Mouse (Mus musculus) forelimb bud, embryonic 11.5 days (tissue): ENCODE results near the gene Nkiras1.
"Not testable (repeated sequence)": the region's sequence is repeated elsewhere in the genome, so short reads cannot be mapped to it uniquely, and the experiment has no call there.

Experiments
- DNase-seq: peaks from one replicate; pipeline ENCODE4 v3.0.0-alpha.2; 2012; ENCODE audit warnings: low read depth, low spot score

Nkiras1 gene

DNA sequence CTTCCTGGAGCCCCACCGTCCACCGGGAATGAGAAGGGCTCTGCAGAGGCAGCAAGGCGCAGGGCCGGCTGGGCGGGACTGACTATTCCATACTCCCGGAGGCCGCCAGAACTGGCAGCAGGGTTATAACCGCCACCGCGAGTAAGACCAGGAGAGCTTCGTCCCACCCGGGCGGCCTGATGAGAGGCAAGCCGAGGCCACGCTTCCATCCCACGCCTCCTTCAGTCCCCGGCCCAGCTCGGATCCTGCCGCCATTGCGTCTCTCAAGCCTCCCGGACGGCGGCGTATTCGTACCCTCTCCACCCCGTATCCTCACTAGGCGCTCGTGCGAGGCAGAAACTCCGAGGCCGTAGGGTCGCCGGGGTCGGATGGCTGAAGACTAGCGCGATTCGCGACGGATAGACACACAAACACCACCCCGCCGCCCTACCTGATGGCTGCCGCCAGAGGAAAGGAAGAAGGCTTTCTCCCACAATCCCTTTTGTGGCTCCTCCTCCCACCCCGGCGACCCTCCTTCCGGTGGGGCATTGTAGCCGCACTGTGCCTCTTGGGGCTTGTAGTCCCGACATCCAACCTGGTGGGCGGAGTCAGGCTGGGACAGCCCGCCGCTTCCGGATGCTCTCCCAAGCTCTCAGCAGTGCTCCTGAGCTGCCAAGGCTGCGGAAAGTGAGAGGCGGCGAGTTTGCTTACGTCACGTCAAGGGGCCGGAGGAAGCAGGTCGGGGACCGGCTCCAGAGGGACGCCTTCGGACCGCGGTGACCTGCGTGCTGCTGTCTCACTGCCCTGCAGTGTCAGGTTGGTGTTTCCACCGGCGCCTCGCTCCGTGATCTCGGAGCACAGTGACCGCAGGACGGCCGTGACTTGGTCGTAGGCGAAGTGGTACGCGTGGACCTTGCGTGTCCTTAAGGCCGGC is at the start of gene Nkiras1, which contains the start of gene Rpl15:
Gene Nkiras1 (plus strand): TSS at position 608 of the 913 bp plus-strand sequence.
Gene Rpl15 (minus strand): TSS at position 863 of the 913 bp plus-strand sequence.
- peak; percentile 98 for DNase-seq

DNA sequence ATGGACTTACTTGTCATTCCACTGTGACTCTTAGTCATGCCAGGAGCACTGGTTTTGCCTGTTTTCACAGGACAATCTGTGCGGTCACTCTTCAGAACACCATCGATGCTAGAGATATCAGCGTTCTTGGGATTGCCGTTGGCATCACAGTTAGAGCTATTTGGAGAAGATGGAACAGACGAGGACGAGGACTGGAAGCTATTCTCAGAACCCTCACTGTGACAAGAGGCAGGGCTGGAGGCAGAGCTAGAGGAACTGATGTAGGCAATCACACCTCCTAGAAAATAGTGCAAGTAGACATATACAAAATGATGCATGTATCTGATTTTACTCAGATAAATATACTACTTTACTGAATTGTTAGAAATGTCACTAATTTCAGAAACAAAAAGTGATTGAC is 49.0 kb upstream of the Nkiras1 start:
- DNase-seq = no peak

DNA sequence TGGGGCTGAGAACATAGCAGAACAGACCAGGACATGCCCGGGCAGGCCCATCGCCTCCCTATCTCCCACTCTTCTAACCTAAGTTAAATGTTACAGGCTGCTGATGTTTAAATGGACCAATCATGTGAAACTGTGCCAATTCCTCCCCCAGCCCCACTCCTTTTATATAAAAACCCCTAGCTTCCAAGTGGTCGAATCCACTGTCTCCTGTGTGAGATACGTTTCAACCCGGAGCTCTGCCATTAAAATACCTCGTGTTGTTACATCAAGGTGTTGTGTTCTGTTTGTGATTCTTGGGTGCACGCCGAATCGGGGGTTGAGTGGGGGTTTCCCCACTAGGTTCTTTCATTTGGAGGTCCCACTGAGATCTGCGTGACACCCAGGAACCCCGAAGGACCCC is 45.5 kb upstream of the Nkiras1 start:
- not testable (repeated sequence) for DNase-seq

DNA sequence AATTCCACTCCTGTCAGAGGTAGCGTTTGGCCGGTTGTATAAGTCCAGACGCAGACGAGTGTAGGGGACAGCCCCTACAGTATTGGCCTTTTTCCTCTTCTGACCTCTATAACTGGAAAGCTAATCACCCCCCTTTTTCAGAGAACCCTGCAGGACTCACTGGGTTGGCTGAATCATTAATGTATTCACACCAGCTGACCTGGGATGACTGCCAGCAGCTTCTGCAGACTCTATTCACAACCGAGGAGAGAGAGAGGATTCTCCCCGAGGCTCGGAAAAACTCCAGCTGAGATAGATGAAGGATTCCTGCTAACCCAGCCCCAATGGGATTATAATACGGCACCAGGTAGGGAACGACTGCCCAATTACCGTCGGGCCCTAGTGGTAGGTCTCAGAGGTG is 44.8 kb upstream of the Nkiras1 start:
- DNase-seq = not testable (repeated sequence)

DNA sequence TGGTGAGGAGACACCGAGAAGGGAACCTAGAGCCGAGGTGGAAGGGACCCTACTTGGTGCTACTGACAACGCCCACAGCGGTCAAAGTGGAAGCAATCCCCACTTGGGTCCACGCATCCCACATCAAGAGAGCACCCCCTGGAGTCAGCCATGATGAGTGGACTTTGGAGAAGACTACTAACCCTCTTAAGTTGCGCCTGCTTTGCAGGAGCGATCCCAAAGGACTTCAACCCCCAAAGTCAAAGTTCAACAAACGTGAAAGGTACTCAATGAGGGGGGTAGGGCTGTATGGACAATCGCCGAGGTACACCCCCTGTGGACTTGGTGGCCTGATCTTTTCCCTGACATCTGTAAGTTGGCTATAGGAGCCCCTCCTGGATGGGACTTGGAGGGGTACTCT is 41.2 kb upstream of the Nkiras1 start:
- DNase-seq = not testable (repeated sequence)

DNA sequence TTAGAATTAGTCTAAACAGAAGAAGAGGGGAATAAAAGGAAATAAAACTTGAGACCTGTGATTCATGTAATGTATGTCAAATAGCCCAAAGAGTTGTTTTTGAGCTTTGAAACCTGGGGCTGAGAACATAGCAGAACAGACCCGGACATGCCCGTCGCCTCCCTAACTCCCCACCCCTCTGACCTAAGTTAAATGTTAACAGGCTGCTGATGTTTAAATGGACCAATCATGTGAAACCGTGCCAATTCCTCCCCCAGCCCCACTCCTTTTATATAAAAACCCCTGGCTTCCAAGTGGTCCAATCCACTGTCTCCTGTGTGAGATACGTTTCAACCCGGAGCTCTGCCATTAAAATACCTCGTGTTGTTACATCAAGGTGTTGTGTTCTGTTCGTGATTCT is 39.1 kb upstream of the Nkiras1 start:
- not testable (repeated sequence) for DNase-seq

DNA sequence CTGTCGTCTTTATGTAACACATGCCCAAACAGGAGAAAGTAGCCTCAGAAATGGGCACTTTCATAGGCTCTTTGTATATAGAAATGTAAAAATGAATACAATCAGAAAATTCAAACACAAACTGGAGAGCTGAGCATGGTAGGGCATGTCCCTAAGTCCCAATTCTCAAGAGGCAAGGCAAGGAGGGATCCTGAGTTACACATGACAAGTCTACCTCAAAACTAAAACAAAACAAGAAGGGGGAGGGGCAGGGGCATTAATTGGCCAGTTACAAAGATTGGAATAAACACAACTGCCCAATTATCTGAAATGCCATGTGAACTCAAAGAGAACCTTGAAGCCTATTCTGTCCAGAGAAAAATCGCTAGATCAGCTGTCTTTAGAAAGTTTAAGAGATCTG is 37.9 kb upstream of the Nkiras1 start:
- no peak for DNase-seq

DNA sequence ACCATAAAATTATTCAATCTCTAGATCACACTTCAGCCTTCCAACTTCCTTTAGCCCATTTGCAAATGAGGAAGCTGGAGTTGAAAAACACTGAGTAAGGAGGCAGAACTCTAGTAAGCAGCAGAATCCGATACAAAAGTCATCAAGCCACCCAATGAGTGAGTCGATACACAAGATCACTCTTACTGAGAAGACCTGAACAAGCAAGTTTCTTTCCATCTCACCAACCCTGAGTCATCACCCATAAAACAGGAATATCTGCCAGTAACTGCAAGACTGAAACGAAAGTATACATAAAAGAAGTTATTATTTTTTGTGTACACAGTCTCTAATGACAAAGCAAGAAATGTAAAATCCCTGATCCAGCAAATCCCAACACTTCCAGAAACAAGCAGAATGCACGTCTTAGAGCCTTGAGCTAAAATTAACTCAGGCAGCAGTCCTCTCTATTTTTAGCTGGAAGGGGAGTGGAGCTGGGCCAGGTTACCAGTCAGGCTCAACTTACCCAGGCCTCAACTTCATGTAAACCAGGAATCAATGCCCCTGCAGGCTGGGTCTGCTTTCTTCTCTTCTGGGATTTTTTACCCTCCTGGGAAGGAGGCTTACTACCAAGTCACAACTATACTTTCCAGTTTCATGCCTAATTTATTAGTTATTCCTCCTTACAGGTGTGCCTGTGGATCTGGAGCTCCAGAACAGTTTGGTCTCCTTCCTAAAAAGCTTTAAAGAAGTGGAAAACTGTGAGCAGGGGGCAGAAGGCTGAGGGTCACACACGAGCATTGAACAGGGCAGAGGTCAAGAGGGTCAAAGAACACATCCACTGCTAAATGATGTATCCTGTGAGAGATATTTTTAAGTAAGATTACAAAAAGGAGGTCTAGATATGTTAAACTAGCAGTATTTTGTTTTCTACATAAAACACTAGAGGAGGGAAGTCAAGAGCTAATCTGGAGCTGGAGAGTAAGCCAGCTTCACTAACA is 36.7 kb upstream of the Nkiras1 start:
- DNase-seq = no peak

DNA sequence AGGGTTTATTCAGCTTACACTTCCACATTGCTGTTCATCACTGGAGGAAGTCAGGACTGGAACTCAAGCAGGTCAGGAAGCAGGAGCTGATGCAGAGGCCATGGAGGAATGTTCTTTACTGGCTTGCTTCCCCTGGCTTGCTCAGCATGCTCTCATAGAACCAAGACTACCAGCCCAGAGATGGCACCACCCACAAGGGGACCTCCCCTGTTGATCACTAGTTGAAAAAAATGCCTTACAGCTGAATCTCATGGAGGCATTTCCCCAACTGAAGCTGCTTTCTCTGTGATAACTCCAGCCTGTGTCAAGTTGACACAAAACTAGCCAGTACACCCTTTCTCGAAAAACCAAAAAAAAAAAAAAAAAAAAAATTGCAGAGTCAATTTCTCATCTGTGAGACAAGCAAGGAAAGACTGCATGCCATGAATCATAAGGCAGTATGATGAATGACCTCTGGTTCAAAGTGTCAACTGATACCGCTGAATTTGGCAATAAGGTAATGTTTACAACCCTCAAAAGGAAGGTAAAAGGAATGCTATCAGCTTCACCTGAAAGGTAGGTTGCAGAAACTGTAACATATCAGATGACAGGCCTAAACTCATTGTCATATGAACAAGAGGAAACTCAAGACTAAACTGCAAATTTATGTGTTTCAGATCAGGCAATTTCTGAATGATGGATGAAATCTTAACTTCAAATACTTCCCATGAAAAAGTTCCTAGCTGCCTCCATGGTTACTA is 34.3 kb upstream of the Nkiras1 start:
- not testable (repeated sequence) for DNase-seq

DNA sequence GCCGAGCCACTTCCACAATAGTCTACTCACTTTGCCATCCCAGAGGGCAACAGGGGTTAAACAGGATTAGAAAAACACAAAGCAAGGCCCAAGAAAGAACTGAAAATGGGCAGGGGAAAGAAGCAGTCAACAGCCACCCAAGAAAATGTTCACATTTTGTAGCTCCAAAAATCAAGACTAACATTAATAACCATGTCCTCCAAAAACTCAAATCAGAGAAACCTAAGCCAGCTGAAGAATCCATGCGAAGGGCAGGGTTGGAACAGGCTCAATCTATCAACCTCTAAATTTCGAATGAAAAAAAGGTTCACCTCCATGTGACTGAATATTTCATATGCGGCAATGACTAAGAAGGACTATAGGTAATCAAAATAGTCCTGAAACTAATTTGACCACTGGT is 33.6 kb upstream of the Nkiras1 start:
- DNase-seq = no peak

DNA sequence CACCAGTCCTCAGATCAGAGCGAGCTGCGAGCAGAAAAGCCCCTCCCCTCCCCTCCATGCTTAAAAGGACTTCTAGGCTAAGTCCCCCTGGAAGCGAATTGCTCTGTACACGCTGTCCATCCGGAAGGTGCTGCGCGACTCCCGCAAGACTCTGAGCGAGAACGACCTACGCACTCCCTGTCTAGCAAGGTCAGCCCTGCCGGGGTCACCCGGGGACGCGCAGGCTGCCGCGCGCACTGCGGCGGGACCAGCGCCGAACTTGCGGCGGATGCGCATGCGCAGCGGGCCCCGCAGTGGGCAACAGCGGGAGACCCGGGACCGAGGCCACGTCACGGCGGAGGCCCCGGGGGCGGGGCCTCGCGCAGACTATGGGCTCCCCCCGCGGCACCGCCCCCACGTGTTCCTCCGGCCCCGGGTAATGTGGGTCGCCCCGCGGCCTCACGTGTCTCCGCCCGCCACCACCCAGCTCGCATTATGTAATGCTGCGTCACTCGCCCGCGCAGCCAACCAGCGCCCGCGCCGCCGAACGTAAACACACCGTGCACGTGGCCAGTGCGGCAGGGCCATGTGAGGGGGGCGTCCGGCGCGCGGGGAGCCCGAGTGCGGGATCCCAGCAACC is 32.7 kb upstream of the Nkiras1 start:
- DNase-seq = peak; percentile 96

DNA sequence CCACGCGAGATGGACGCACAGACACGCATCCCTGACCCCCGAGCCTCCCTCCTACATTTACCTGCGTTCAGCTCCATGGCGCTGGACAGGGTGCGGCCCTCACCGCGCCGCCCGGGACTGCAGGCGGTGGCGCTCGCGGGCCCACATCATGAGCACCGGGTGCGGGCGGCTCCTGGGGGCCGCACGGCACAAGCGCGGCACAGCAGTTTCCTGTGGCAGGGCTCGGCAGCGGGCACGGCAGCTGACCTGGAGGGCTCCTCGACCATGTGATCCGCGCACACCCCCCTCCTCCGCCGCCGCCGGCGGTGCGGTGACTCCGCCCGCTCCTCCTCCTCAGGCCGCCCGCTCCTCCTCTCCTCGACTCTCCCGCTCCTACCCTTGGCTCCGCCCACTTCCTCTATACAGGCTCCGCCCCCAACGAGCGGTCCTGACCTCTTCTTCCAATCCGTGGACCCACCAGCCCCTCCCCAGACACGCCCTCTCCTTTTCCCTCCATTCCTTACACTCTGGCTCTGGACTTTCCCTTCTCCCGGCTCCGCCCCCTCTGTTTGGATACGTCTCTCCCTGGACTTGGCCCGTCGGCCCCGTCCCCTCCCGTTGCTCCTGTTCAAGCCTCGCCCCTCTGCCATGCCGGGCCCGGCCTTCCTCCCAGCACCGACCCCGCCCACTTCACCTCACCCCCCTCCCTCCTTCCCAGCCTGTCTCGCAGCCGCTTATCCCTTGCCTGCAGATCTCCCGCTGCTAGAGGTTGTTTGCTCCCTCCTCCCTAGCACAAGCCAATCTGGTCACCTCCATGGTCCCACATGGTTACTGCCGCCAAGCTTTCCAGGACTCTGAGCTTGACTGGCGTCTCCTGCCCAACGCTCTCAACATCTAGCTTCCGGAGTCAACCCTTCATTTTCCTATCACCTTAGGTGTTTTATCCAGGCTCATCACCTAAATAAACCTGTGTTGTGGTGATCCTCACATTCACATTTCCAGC is 31.9 kb upstream of the Nkiras1 start, which contains the start of gene Nr1d2:
Gene Nr1d2 (minus strand): TSS at position 378 of the 982 bp plus-strand sequence.
- DNase-seq = peak; percentile 99

DNA sequence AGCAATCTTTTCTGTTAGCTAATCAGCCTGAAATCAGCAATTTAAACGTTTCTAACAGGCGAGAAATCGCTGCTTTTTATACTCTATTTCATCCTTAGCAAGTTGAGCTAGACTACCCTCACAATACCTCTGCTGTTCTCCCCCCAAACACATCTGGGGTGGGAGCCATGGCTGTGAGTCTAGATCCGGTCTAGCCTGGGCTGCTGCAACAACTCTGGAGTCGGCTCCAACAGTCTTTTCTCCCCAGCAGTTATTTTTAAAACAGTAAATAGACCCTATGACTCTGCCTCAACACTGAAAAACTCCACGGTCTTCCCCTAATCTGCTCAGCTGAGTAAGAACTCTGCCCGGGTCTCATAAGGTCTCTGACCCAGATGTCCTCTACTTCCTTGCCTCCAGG is 30.8 kb upstream of the Nkiras1 start:
- DNase-seq = no peak

DNA sequence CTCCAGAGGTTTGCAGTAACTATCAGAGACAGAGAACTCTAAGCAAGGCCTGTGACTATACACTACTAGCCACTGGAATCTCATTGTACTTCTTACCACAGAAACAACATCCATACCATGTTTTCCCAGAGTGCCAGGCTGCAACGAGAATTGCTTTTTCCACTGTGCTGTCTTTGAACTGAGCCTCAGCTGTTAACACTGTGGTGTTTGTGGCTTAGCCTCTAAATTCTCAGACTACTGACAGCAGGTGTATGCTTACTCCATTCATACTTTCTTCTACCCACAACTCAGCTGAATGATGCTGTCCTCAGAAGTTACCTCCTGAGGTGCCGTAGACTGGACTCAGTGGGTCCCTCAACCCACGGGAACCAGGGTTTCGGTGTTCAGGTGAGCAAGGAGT is 29.1 kb upstream of the Nkiras1 start:
- no peak for DNase-seq

DNA sequence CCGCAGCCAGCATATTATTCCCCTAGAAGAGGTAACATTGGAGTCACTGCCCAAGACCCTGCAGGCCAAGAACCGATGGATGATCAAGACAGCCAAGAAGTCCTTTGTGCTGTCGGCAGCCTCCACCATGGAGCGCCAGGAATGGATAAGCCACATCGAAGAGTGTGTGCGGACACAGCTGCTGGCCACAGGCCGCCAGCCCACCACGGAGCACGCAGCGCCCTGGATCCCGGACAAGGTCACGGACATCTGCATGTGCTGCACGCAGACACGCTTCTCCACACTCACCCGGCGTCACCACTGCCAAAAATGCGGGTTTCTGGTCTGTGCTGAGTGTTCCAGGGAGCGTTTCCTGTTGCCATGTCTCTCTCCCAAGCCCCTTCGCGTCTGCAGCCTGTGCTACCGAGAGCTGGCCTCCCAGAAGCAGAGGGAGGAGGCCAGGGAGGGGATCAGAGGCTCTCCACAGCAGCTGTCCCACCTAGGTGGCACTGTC is 28.3 kb upstream of the Nkiras1 start:
- no peak for DNase-seq

DNA sequence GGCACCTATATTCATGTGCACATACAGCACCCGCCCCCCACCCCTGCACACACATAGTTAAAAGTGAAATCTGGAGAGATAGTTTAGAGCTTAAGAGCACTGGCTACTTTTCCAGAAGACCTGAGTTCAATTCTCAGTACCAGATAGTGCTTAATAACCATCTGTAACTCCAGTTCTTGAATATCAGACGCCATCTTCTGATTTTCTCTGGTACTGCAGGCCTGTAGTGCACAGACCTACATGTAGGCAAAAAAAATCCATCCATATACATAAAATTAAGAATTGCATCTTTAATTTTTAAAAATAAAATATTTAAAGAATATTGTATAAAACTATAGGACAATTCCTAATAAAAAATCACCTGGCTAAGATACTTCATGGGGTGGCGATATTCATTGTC is 9.7 kb upstream of the Nkiras1 start:
- DNase-seq = no peak

DNA sequence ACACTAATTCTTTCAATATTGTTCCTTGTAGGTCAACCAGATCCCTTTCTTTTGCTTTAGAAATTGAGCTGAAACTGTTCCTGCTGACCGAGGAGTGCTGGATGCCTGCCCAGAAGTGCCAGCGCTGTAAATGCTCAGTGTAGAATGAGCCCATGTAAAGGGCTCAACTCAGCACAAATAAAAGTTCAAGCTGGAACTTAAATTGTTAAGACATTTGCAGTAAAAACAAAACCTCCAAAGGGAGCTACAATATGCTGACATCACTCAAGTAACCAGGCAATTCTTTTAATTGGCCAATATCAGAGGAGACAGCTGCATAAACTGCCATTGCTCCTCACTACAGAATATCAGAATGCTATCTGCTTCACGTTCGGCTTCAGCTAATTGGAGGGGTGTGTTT is 7.5 kb upstream of the Nkiras1 start:
- no peak for DNase-seq

DNA sequence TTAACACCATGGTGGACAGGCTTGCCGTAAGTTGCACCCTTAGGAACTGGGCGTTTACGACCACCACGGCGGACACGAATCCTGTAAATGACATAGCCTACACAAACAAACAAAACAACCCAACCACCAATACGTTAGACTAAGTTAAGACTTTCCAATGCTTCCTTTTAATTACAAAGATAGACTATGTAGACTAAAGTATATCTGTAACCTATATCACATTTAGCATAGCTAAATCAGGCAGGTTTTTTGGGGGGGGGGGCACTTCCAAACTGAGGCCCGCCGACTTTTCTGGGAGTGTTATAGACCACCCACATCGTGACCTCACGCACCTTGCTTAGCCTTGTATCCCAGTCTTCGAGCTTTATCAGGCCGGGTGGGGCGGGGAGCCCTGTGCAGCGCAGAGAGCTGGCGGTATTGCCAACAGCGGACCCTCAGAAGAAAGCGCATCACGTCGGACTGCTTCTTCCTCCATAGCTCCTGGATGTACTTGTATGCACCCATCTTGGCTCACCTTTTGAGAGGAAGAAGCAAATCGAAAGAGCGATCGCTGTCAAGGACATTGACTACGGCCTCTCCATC is 898 bp upstream of the Nkiras1 start:
- not testable (repeated sequence) for DNase-seq

DNA sequence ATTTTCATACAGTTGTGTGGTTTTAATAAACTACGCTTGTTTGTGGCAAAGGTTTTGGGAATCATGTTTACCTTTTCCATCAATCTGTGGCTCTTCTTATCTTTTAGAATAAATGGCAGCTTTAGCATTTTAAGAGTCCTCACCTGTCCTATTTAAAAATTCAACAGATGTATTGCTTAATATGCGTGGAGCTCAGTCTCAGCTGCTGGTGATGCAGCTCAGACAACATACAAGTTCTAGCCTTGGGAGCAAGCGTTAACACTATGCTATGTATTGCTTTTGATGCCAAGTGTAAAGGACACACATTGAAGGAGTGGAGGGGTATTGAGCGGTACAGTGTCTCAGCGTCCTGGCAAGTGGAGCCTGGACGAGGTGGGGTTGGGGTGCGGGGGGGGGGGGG is 730 bp downstream of the Nkiras1 start:
- DNase-seq = no peak
